Mouse (Mus musculus): ENCODE data around the gene Mgam.

DNA sequence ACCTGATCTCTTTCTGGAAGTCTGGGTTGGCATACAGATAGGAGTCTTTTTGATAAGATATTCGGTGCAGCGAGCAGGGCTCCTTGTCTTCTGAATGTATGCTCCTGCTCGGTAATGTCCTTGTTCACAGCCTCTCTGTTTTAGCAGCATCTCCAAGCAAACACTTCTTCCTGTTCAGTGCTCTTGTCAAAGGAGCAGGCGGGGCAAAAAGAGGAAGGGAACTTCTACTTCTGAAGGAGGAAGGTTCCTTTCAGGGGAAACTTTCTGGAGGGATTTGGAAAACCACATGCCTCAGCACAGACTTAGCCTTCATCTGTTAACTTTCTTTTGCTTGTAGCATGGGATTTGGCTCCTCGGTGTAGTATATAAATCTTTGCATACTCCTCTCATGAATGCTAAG, 43.0 kb upstream of the Mgam start, which contains the start of gene Clec5a:
- TF ChIP-seq EP300 (IDR thresholded peaks at IDR 0.05) (no peak), CTCF (IDR thresholded peaks at IDR 0.05) (no peak)
